Mouse (Mus musculus) heart, postnatal 36 days (tissue): ENCODE data around the gene Ptprn2. TPM values are rescaled to one million over a fixed set of nuclear protein-coding genes. Genes with fewer than 3 reads are reported as not detected.

ENCODE experiments used
- DNase-seq, 2 experiments: peaks; one replicate each; pipeline ENCODE4 v3.0.0; 2021 to 2022
- intact Hi-C: fragments of 180-260 bp; cut with DNase I; formaldehyde crosslinking; loops from one replicate; pipeline ENCODE4 v1.15.1; 2025
- microRNA-seq, 2 experiments: library from miRNA; unstranded; fragments of <30 nt; microRNA quantifications; one replicate each; pipeline ENCODE4 v1.2.0; 2021; ENCODE audit warnings: borderline number of aligned reads in 2 of 2
- total RNA-seq, 2 experiments: library from RNA; stranded (reverse); gene quantifications; 2 replicates each; pipeline ENCODE4 v1.2.3; 2021

Gene Ptprn2
- total RNA-seq, 2 experiments from 2014 or later = 0.25 TPM; not detected in 1

DNA sequence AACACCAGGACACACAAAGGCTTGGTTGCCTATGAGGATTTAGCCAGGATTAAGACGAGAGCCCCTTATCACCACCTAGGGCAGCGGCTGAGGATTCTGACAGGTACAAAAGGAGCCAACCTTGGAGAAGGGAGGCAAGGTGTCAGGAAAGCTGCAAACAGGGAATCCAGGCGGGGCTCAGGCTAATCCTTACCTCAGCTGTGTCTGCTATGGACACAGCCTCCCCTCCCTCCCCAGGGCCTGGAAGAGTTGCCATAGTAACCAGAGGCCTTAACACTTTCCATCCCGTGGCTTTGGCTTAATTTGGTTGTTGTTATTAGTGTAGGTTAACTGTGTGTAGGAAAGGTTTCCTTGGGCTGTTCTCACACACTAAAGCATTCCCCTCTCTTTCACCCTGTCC is 787.6 kb downstream of the Ptprn2 start:
- DNase-seq = no peak
- intact Hi-C loops = no loop called here

DNA sequence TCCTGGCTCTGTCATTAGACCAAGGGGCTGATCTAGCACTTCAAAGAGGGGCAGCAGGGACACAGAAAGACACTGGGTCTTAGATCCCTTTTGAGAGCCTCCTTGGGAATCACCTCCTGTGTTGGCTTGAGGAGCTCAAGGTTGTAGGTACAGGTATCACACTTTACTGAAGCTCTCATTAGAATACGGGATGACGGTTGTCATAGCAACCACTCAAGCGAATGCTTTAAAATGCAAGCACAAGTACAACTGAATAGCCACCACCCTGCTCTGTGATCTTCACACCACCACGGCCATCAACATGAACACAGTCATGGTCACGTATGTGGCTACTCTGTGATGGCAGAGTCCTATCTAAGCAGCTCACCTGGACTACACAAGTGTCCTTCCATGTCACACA is 789.1 kb downstream of the Ptprn2 start:
- DNase-seq = no peak
- intact Hi-C loops = no loop called here

DNA sequence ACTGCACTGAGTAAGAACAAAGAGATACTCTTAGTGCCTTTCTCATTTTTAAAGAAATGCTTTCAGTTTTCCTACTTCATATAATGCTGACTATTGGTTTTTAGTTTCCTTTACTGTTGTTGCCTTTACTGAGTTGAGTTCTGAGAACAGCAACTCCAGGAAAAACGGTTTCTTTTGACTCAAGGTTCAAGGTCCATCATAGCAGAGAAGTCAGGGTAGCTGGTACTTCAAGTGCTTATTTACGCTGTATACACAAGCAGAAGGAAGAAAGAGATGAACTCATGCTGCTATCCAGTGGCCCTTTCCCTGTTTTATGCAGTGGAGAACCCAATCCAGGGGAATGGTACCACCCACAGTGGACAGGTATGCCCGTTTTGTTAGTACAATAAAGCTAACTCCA is 795.3 kb downstream of the Ptprn2 start:
- intact Hi-C loops = no loop called here
- DNase-seq = no peak

DNA sequence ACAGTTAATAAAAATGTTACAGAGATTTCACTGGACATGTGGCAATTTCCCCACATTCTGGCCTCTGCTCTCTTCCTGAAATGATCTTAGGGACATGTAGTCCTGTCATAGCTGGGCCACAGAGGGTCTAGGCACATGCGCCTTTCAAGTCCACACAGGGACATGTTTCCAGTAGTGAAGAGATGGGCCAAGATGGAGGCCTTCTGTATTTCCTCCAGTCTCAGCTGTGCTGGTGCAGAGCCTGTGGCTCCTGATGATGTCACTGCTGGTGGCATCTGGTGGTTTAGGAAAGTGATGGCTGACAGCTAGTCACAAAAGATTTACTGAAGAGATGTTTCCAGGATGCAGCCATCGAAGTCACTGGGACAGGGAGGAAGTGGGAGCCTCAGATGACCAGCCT is 797.1 kb downstream of the Ptprn2 start:
- DNase-seq = no peak
- intact Hi-C loops = no loop called here

DNA sequence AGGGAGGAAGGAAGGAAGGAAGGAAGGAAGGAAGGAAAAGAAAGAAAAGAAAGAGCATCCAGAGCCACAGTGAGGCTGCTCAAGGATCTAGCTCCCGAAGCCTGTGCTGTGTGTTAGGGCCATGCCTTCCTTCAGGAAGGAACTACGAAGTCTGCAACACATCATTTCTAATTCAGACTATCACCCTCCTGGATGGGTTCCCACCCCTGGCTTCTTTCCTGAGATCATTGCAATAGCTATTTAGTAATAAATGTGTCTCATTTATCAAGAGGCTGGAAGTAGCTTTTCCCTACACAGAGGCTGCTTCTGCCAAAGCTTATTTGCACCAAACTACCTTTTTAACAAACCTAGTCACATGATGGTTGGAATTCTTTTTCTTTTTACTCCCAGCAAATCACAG is 801.9 kb downstream of the Ptprn2 start:
- intact Hi-C loops = no loop called here
- DNase-seq = no peak

DNA sequence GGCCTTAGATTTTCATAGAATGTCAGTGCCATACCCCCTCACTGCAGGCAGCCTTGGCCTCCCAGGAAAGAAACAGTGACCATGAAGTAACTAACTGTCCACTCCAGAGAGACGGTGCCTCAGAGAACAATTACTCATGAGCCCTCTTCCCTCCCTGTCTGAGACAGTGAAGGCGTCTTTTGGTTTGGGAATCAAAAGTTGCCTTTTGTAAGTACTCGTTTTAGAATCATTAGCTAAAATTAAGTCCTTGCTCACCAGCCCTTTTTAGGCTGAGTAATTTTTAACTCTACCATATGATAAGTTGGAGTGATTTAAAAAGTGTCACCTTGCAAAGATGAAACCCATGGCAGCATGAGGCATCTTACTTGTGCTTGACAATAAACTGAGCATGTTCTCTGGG is 806.4 kb downstream of the Ptprn2 start:
- intact Hi-C loops = no loop called here
- DNase-seq = no peak

DNA sequence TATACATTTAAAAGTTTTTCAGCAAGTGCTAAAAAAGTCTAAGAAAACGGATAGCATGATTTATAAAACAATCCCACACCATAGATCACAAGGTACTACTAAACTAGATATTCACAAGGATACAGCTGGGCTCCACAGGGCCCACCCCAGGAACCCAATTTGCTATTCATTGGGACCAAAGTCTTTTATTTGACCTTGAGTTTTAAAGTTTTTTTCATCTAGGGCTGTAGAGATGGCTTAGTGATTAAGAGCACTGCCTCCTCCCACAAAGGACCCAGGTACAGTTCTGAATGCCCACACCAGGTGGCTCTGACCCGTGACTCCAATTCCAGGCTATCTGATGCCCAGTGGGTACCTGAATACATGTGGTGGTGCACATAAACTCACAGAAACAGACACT is 811.3 kb downstream of the Ptprn2 start:
- no peak for DNase-seq
- intact Hi-C loops = no loop called here

DNA sequence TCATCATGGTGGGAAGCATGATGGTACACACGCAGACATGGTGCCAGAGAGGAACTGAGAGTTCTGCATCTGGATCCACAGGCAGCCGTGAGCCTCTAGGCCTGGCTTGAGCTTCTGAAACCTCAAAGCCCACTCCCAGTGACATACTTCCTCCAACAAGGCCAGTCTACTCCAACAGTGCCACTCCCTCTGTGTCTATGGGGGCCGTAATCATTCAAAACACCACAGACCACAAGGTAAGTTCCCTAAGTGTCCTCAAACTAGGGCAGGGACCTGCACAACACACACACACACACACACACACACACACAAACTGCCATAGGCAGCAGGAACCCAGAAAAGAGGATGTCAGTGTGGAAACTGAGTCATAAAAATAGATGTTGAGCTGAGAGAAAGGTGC is 813.6 kb downstream of the Ptprn2 start:
- intact Hi-C loops = no loop called here
- DNase-seq = no peak

DNA sequence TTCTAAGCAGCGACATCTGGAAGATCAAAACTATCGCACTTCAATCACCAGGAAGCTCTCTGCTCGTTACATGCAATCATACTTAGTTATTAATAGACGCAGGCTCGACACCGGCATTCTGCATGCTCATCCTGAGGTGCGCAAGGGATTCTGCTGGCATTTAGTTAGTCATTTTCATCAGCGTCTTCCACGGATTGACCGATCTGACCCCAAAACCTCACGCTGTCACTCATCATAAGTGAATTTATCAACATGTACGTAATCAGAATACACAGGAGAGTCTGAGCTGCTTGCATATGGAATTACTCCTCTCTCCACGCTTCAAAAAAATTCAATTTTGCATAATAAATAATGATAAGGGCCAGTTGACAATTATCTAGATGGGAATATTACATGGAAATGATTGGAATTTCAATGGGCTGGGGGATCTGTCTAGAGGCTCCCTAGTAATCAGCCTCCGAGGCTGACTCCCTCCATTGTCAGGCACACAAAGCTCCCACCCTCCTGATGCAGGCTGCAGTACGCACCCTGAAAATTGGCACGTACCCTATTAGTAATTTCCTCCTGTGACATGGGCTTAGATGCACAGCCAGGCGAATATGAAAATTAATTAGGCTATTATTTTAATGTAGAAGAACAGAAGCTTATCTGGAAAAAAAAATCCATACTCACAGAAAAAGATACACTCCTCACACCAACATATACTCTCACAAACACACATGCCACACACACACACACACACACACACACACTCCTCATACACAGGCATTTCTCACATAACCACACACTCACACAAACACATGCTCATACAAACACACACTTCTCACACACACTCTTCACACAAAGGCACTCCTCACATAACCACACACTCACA is 819.5 kb downstream of the Ptprn2 start:
- intact Hi-C loops = no loop called here
- DNase-seq = no peak

DNA sequence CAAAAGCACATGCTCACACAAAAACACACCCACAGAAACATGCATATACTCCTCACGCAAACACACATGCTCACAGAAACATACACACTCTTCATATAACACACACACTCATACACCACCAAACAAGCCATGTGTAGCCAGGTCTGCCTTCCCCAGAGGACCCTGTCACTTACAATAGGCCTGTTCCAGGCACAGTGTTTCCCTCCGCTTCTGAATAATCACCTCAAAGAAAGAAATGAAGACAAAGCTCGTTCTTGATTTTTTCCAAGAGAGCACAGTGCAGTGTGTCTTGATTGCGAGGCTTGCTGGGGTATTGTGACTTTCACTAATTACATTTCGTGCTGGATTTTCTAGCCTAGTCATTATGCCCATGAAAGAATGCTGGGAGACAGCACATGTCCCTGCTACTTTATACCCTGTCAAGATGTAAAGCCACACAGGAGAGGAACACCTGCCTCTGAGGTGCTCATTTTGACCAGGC is 820.1 kb downstream of the Ptprn2 start:
- no peak for DNase-seq
- intact Hi-C loops = no loop called here

DNA sequence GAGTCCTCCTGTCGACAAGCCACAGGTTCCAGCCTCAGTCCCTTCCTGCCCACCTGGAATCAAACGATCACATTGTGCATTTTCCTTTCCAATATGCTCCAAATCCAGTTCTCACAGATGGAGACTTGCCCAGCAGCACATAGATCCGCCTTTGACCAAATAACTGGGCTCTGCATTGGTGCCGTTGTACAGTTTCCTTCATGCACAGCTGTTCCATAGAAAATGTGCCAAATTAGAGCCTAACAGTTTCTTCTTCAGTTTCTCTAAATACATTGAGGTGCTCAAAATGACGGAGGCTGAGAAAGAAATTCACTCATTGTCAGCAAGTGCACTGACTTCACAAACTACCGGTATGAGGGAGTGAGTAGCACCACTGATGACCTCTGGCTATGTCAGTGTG is 826.6 kb downstream of the Ptprn2 start:
- DNase-seq = no peak
- intact Hi-C loops = no loop called here

DNA sequence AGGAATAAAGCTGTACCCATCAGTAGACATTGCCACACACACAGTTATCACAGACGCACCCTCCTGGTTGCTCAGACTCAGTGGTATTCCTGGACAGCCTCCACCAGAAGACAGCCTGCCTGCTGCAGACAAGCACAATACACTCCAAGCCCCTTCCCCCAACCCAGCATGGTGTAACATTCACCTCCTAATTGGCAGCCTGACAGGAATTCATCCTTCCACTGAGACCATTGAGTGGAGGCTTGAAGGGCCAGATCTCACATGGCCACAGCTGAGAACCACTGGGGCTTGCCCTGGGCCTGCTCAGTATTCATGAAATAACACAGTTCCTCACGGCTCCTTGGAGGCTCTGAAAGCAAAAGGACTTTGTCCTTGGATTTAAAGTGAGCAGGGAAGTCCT is 829.5 kb downstream of the Ptprn2 start:
- intact Hi-C loops = no loop called here
- no peak for DNase-seq

DNA sequence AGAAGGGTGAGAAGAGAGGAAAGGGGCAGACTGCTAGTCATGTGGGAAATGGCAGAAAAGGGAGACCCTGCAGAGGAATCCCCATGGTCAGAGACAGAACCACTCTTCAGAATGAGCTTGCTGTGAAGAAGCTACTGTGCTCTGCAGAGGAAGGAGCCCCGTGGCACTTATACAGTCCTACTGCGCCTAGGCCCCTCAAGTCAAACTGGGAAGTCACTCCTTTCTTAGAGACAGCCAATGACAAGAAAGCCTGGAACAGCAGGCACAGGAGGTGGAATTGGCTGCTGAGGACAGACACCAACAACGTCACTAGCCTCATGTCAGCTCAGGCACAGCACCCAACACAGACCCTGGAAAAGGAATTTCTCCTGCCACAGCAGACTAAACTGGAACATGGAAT is 830.1 kb downstream of the Ptprn2 start:
- no peak for DNase-seq
- intact Hi-C loops = no loop called here

DNA sequence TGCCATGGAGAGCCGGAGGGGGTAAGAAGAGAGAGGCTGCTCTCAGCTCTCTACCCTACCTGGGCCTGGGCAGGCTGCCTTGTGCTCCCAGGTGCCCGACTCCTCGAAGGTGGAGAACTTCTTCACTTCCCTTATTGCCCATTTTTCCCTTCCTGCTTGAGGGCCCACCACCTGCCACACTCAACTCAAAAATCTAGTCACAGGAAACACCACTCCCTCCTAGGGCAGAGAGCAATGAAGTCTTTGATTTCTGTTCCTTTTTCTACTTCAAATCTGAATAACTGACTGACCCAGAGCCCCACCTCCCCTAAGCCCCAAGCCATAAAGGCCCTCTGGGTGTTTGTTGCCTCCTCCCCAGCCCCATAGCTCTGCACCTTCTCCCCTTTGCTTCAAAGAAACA is 832.7 kb downstream of the Ptprn2 start:
- intact Hi-C loops = no loop called here
- no peak for DNase-seq

DNA sequence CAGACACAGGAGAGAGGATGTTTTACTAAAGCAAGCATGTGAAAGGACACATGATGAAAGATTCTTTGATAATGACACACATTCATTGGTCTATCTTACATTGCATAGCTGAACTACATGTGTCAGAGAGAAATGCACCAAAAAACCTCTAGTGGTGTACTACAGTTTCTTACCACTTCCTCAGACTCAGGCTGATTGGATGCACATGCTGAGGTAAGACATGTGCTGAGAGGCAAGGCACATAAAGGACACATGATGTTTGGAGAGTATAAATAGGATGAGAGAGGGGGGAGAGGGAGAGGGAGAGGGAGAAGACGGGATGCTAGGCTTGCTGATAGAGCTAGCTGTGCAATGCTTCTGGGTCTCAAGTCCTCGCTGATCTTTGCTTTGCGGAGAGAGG is 837.5 kb downstream of the Ptprn2 start:
- intact Hi-C loops = loop anchor here (10.0 kb wide), 1 partner anchor 698 kb away; no protein-coding TSS in a partner anchor
- no peak for DNase-seq

Small RNA genes lying within 50 kb of the gene (microRNA-seq; reads per million reads assigned to microRNA genes)
- 0 to 2.0 reads per million in 2 experiments for gene Mir153

Other genes starting within 250 kb of the Ptprn2 start
- gene Wdr60, start 222.7 kb upstream of the Ptprn2 start, total RNA-seq = 1 to 10 TPM; 2.2 to 2.7 TPM
- not detected for gene Gm11027, start 210.3 kb upstream of the Ptprn2 start, total RNA-seq
- gene Esyt2, start 204.5 kb upstream of the Ptprn2 start, total RNA-seq = 10 to 100 TPM; 27.7 to 29.9 TPM
- gene Ncapg2, start 80.3 kb upstream of the Ptprn2 start, total RNA-seq = 1 to 10 TPM; 2.5 to 4.1 TPM